Mouse (Mus musculus) kidney, adult 2 months (tissue): Measurements from ENCODE around the gene Spats2l. TPM values are rescaled to one million over a fixed set of nuclear protein-coding genes. Genes with fewer than 3 reads are reported as not detected.

Experiments
- DNase-seq: peaks from one replicate; pipeline ENCODE4 v3.0.0; 2021
- H3K27ac ChIP-seq: fragments of 200-500 bp; 2 replicates; pipeline ENCODE4 v1.5.1; 2012; ENCODE audit warnings: low read depth, low read length, control low read depth, inconsistent platforms; ENCODE audit not compliant: insufficient read depth
- H3K27me3 ChIP-seq: fragments of 200-500 bp; replicated peaks from 2 replicates; pipeline ENCODE4 v1.6.1; 2012; ENCODE audit warnings: mild to moderate bottlenecking, moderate library complexity, low read length, inconsistent platforms; ENCODE audit not compliant: control insufficient read depth, insufficient read depth
- H3K36me3 ChIP-seq: fragments of 200-500 bp; 2 replicates; pipeline ENCODE4 v1.6.1; 2012; ENCODE audit warnings: mild to moderate bottlenecking, moderate library complexity, low read length, inconsistent platforms; ENCODE audit not compliant: control insufficient read depth, insufficient read depth
- H3K4me1 ChIP-seq: fragments of 200-500 bp; 2 replicates; pipeline ENCODE4 v1.6.1; 2011; ENCODE audit warnings: low read length; ENCODE audit not compliant: control insufficient read depth, insufficient read depth
- H3K4me3 ChIP-seq: fragments of 200-500 bp; 2 replicates; pipeline ENCODE4 v1.5.1; 2011; ENCODE audit warnings: mild to moderate bottlenecking, low read depth, low read length, control low read depth; ENCODE audit not compliant: insufficient read depth
- CTCF ChIP-seq: fragments of 200-500 bp; conservative IDR thresholded peaks from 2 replicates; pipeline ENCODE4 v1.5.1; 2011; ENCODE audit warnings: low read depth, mild to moderate bottlenecking, control low read depth, low read length, moderate library complexity, mixed read lengths; ENCODE audit not compliant: insufficient read depth, insufficient read length
- POLR2A ChIP-seq: fragments of 200-500 bp; IDR thresholded peaks from one replicate; pipeline ENCODE4 v1.6.1; 2011; ENCODE audit warnings: low read depth, low read length, control low read depth
- WGBS: fragments of 180-500 bp; shearing (Covaris S2); methylation state at CpG from one replicate; pipeline ENCODE4 v1.1.7; 2018; 5-methylcytosine and 5-hydroxymethylcytosine counted together
- polyA plus RNA-seq: library from polyadenylated mRNA; depleted of rRNA; stranded (reverse); fragments of >200 nt; gene quantifications from 2 replicates; pipeline ENCODE4 v1.2.3, GENCODE M21; 2012

Gene Spats2l
- polyA plus RNA-seq, 1 experiment, result 6.9 TPM

- Histone ChIP-seq H3K4me1 (no peaks in the 10 kb centered on the region; the same call in 1 of the 2 replicates), H3K27me3 (no peaks in the 10 kb centered on the region), H3K27ac (no peak overlapping the region), H3K4me3 (no peak overlapping the region), H3K36me3 (no peaks in the 10 kb centered on the region)
- DNase-seq, result peak; percentile 60
- WGBS, result 56% methylated on average over 5 of the region's 5 CpGs
- TF ChIP-seq POLR2A, result no peak
- no peak for TF ChIP-seq CTCF
Observed at GRCm38 (mm10) chr1:57773326-57773725, 636 bp upstream of the Spats2l start.

GRCm38 (mm10) chr1:57774668-57775495 lies 920 bp downstream of the Spats2l start:
- WGBS, result 1% methylated on average over 111 of the region's 113 CpGs

GRCm38 (mm10) chr1:57775496-57775790 lies 1.5 kb downstream of the Spats2l start:
- TF ChIP-seq POLR2A, result no peak
- no peak for TF ChIP-seq CTCF
- WGBS, result under 1% methylated on average over 14 of the region's 14 CpGs
- H3K27ac ChIP-seq, result peak overlapping the region; percentile 62
- H3K4me1 ChIP-seq, result no peaks in the 10 kb centered on the region; the same call in 1 of the 2 replicates
- no peaks in the 10 kb centered on the region for H3K27me3 ChIP-seq
- DNase-seq, result peak; percentile 48
- peak overlapping the region; percentile 69 for H3K4me3 ChIP-seq
- H3K36me3 ChIP-seq, result no peaks in the 10 kb centered on the region

More at GRCm38 (mm10) chr1:57774668-57775495, 920 bp downstream of the Spats2l start:
- DNase-seq, result peak; percentile 80
- H3K4me3 ChIP-seq, result peak overlapping the region; percentile 69
- no peaks in the 10 kb centered on the region for H3K36me3 ChIP-seq
- no peaks in the 10 kb centered on the region for H3K27me3 ChIP-seq
- no peak for TF ChIP-seq CTCF
- TF ChIP-seq POLR2A, result no peak
- peak overlapping the region; percentile 62 for H3K27ac ChIP-seq
- no peaks in the 10 kb centered on the region; the same call in 1 of the 2 replicates for H3K4me1 ChIP-seq

- no peaks in the 10 kb centered on the region; the same call in 1 of the 2 replicates for H3K4me1 ChIP-seq
- no peak overlapping the region for H3K27ac ChIP-seq
- no peaks in the 10 kb centered on the region; the same call in 1 of the 2 replicates for H3K36me3 ChIP-seq
- no peak overlapping the region for H3K4me3 ChIP-seq
- no peak for DNase-seq
- WGBS, result 77% methylated on average over 5 of the region's 5 CpGs
- H3K27me3 ChIP-seq, result no peaks in the 10 kb centered on the region
- no peak for TF ChIP-seq POLR2A
- TF ChIP-seq CTCF, result no peak
Observed at GRCm38 (mm10) chr1:57776671-57777281, 2.8 kb downstream of the Spats2l start.

- Histone ChIP-seq H3K27me3 (no peaks in the 10 kb centered on the region), H3K4me3 (no peak overlapping the region), H3K4me1 (no peaks in the 10 kb centered on the region), H3K27ac (no peak overlapping the region), H3K36me3 (no peaks in the 10 kb centered on the region; the same call in 1 of the 2 replicates)
- no peak for DNase-seq
- TF ChIP-seq POLR2A, result no peak
- no peak for TF ChIP-seq CTCF
- 78% methylated on average over 4 of the region's 4 CpGs for WGBS
Observed at GRCm38 (mm10) chr1:57784300-57784699, 10.3 kb downstream of the Spats2l start.

- no peaks in the 10 kb centered on the region for H3K27me3 ChIP-seq
- no peak for TF ChIP-seq CTCF
- TF ChIP-seq POLR2A, result no peak
- DNase-seq, result no peak
- no peaks in the 10 kb centered on the region for H3K36me3 ChIP-seq
- no peak overlapping the region for H3K27ac ChIP-seq
- H3K4me1 ChIP-seq, result 0 out of 2 replicates have a peak, but pooled peaks cover 3% of the 10 kb centered on the region
- H3K4me3 ChIP-seq, result no peak overlapping the region
- 90% methylated on average over 5 of the region's 5 CpGs for WGBS
Observed at GRCm38 (mm10) chr1:57789831-57790230, 15.9 kb downstream of the Spats2l start.

GRCm38 (mm10) chr1:57792212-57792611 lies 18.2 kb downstream of the Spats2l start:
- H3K36me3 ChIP-seq, result no peaks in the 10 kb centered on the region
- H3K4me1 ChIP-seq, result 0 out of 2 replicates have a peak, but pooled peaks cover 3% of the 10 kb centered on the region
- no peaks in the 10 kb centered on the region for H3K27me3 ChIP-seq
- TF ChIP-seq POLR2A (no peak), CTCF (no peak)
- H3K4me3 ChIP-seq, result no peak overlapping the region
- no peak overlapping the region for H3K27ac ChIP-seq
- peak; percentile 33 for DNase-seq
- WGBS, result 69% methylated on average over 4 of the region's 4 CpGs
